Mouse (Mus musculus): ENCODE measurements around the gene Inafm2.

Inafm2 gene

DNA sequence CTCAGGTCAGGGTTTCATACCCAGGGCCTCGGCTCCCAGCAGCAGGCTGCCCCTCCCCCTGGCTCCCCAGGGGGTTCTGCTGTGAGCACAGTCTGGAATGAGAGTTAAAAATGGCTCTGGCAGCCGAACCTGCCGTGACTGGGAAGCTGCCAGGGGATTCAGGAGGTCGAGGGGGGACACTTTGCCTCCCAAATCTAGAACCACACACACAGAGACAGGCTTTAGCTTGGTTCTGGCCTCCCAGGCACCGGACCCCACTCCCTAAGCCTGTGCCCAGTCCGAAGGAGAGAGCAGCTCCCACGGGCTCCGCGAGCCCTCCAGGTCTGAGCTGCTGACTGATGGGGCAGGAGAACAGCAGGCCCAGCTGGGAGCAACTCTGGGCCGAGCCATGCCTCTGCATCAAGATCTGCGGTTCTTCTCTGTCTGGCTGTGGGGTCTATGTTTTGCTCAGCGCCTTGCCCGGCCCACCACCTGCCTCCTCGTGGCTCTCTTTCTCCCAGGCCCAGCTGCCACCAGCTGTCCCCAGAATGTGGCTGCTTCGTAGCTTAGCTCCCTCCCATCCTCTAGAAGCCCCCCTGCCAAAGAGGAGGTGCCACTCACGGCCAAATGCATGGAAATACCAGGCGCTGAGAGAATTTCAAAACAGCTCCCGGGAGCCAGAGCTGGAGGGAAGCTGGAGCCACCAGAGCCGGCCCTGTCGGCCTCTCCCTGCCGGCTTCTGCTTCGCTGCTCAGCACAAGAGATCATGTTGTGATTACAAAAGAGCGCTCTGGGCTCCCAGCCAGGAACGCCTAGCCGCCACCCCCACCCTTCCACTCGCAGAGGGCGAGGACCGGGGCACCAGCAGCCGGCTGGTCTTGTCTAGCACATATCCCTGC lies 16.6 kb downstream of the Inafm2 start, which contains the start of gene Ccdc9b:
Gene Ccdc9b (minus strand): TSS at position 756 of the 878 bp plus-strand sequence.
- ChIA-PET POLR2A (interaction anchor here in 3 of 4 experiments (0.5 to 2.5 kb wide), 22 partner anchors 10 to 582 kb away, joined by 3 to 15 read pairs (median 4); partner anchors contain the start of genes Ankrd63 (in 1 of the 3), Disp2 (in 1 of the 3), Inafm2 (in 1 of the 3) and Ivd (in 1 of the 3)), CTCF (interaction anchor here (0.6 to 4.7 kb wide), 29 partner anchors 10 to 496 kb away, joined by 3 to 38 read pairs (median 4); partner anchors contain the start of genes Inafm2 (in 2 of the 4) and Disp2 (in 1 of the 4))

DNA sequence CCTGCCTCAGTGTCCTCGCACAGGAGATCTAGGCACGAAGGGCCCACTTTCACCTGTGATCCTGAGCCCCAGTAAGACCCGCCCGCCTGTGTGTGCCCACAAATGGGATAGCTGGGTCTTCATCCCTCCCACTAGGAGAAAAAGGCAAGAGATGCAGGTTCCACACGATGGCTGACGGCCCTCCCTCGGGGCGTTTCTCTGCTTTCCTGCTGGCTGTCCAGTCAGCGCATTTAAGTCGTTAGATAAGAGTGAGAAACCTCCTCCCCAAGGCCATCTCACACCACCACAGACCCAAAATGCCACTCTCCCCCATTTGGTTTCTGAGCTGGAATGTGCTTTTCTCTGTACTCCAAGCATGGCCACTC lies 17.2 kb downstream of the Inafm2 start:
- ChIA-PET POLR2A (interaction anchor here in 3 of 4 experiments (0.8 to 2.5 kb wide), 15 partner anchors 11 to 581 kb away, joined by 3 to 15 read pairs (median 4); partner anchors contain the start of genes Disp2 (in 1 of the 3), Inafm2 (in 1 of the 3) and Ivd (in 1 of the 3)), CTCF (interaction anchor here (0.7 to 4.7 kb wide), 25 partner anchors 11 to 276 kb away, joined by 3 to 38 read pairs (median 5); partner anchors contain the start of genes Inafm2 (in 2 of the 4) and Disp2 (in 1 of the 4))

DNA sequence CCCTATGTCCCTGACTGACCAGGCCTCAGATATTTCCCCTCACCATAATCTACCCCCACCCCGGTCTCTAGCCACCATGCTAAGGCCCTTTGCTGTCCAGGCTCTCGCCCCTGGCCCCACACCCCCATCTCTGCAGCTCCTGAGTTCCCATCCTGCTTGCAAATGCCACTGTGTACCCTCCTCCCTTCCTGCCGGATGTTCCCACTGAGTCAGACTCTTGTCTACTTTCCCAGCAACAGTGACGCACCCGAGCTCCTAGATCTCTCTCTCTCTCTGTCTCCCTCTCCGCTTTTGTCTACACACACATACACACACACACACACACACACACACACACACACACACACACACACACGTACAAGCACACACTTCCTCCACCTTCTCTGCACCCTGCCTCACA lies 17.9 kb downstream of the Inafm2 start:
- POLR2A ChIA-PET: interaction anchor here in 3 of 4 experiments (0.6 to 2.5 kb wide), 11 partner anchors 9 to 284 kb away, joined by 3 to 9 read pairs (median 4); partner anchors contain the start of genes Disp2 (in 1 of the 3), Inafm2 (in 1 of the 3) and Ivd (in 1 of the 3)
- CTCF ChIA-PET: interaction anchor here (0.5 to 4.7 kb wide), 35 partner anchors 9 to 495 kb away, joined by 3 to 38 read pairs (median 4); partner anchors contain the start of genes Disp2 (in 1 of the 4) and Inafm2 (in 1 of the 4)

DNA sequence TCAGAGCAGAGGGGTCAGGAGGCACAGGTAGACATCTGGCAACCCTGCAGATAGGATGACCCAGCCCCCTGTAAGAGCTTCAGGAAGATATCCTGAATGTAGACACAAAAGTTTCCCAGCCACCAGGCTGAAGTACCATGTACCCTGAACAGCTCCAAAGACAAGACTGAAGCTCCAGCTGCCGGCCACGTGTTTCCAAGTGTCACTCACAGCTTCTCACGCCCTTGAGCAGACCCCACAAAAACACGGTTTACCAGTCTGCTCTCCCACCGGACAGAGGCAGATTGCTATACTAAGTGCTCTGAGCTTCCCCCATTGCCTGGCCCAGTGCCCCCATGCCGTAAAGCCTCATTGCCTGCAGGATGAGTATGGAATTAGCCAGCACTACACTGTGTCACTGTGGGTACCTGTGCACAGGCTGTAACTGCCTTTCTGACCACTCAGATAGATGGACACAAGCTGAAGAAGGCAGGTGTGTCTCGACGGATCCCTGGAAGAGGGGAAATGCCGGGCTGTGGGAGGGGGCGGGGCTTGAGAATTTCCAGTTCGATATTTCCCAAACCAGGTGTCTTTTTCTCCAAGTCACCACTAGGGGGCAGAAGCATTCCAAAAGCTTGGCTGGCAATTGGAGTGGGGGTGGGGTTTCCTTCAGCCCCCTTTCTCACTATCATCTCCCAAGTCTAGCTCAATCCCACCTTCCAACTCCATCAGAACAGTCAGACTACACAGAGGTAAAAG lies 18.7 kb downstream of the Inafm2 start:
- ChIA-PET POLR2A (interaction anchor here in 3 of 4 experiments (0.5 to 2.5 kb wide), 14 partner anchors 10 to 347 kb away, joined by 3 to 9 read pairs (median 4); partner anchors contain the start of genes Disp2 (in 1 of the 3), Inafm2 (in 1 of the 3), Ivd (in 1 of the 3) and Knstrn (in 1 of the 3)), CTCF (interaction anchor here (0.5 to 4.7 kb wide), 50 partner anchors 9 to 770 kb away, joined by 3 to 38 read pairs (median 4); partner anchors contain the start of genes Disp2 (in 2 of the 4), Inafm2 (in 1 of the 4) and Knstrn (in 1 of the 4))

DNA sequence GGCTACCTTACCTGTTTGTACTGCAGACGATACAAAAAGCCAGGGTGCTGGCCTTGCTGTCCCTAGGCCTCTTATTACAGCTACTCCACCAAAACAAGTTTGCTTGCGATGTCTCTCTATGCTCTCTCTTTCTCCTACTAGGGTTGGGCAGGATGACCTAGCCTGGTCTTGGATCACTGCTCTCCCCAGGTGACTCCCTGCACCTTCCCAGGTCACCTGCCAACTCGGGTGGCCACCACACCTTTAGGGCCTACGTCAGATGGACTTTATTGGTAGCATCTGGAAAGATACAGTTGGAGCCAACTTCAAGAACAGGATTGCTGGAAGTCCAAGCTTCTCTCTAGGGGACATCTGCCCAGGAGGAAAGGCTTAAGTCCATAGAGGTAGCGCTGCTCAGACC lies 19.3 kb downstream of the Inafm2 start:
- ChIA-PET POLR2A (interaction anchor here in 3 of 4 experiments (0.5 to 1.8 kb wide), 7 partner anchors 10 to 347 kb away, joined by 3 to 9 read pairs (median 4); partner anchors contain the start of gene Knstrn (in 1 of the 3)), CTCF (interaction anchor here (0.5 to 4.7 kb wide), 31 partner anchors 9 to 565 kb away, joined by 3 to 38 read pairs (median 5); partner anchors contain the start of genes Disp2 (in 2 of the 4) and Inafm2 (in 1 of the 4))

DNA sequence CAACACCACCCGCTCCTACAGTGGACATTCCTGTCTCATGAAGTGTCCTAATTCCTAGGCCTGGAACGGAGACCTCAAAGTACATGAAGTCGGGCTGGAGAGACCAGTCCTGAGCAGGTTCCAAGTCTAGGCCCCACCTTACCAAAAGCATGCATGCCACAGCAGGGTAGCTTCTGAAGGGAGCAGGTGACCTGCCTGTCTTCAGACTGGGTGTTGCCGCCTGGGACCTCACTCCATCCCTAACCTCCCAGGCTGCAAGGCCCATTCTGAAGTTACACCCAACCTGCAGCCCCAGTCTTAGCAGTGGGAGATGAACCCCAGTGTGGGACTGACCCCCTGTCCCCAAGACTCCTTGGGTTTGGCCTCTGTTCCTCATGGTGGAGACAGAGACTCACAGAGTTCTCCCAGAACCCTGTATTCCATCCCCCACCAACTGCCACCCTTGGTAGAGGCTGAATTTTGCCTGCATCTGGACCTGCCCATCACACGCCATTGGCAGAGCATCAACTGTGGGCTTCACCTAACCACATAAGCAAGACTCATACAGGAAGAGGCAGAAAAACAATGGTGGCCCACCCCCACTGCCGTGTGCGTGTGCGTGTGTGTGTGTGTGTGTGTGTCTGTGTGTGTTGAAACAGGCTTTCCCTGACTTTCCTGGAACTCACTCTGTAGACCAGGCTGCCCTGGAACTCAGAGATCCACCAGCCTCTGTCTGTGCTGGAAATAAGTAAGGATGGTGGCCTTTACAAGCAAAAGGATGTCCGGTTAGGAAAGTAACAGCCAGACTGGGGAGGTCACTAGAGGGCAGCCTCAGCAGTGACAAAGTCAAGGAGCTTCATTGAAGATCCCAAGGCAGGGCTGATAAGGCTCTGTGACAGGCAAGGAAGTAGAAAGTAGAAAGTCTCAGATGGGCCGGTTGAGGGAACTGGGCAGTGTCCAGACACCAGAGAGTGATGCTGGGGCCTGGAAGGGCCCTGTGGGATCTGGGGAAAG lies 20.8 kb downstream of the Inafm2 start:
- ChIA-PET POLR2A (interaction anchor here in 2 of 4 experiments (0.5 to 0.9 kb wide), 2 partner anchors 17 to 428 kb away, joined by 3 to 4 read pairs; no protein-coding TSS in a partner anchor), CTCF (interaction anchor here in 3 of 4 experiments (0.5 to 4.6 kb wide), 10 partner anchors 13 to 569 kb away, joined by 3 to 17 read pairs (median 4); partner anchors contain the start of genes Disp2 (in 1 of the 3) and Knstrn (in 1 of the 3))

DNA sequence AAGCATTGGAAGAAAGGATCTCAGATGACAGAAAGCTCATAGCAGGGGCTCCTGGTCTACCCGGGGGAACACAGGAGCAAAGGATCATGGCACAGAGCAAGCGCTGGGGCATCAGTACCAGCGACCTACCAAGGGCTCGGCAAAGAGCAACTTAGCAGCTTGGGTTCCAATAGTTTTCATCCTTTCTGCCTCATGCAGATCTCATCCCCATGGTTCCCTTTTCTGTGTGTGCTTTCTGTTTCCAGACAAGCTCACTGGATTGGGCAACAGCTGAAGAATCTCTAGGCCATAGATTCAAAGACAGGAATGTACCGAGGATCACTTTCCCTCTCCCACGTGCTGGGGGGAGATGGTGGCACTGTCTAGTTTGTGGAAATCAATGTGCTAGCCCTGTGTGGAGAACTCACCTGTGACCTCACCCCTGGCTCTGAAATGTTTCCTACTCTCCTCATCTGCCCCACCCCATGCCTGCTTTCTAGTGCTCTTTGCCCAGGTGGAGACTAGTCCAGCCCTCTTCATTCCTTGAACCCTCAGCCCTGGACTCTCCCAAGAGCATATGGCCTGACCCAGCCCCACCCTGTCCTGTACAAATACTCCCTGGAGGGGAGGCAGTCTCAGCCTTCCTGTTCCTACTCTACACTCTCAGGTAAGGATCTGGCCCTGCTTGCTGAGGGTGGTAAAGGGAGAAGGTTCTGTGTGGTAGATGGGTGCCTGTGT lies 26.8 kb downstream of the Inafm2 start, which contains the start of gene Phgr1:
Gene Phgr1 (plus strand): TSS at position 612 of the 717 bp plus-strand sequence.
- CTCF ChIA-PET: no interaction called here
- POLR2A ChIA-PET: interaction anchor here in 1 of 4 experiments (1.4 kb wide), 1 partner anchor 12 kb away, joined by 3 read pairs; no protein-coding TSS in a partner anchor

DNA sequence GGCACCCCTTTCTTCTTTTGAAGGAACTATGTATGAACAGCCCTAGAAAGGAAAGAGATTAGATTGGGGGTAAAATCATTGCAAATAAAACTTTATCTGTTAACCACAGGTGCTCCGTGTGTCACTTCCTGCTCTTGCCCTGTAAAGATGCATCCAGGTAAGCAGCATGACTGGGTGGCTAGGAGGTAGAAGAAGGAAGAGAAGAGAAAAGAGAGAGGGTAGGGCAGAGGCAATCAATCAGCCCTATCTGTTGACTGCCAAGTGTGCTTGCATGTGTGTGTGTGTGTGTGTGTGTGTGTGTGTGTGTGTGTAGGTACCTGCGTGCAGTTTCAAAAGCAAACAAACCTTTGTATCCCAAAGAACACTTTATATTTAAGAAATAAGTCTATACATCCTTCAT lies 29.0 kb downstream of the Inafm2 start:
- ChIA-PET CTCF (interaction anchor here in 1 of 4 experiments (1.2 kb wide), 1 partner anchor 10 kb away, joined by 3 read pairs; no protein-coding TSS in a partner anchor), POLR2A (no interaction called here)

DNA sequence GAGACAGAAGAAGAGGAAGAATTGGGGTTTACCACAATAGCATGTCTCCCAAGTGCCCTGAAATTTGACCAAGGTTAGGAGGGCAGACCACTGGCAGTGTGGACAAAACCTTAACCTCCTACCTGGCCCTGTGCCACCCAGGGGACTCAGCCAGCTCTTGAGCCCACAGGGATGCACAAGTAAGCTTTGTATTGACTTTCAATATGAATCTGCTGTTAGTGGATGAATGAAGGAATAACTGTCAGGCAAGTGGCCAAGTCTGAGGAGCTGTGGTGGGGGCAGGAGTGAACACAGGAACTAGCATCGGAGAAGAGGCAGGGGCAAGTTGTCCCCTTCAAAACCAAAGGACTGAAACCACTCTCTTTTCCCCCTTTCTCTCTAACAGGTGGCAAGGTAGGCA lies 29.8 kb downstream of the Inafm2 start:
- POLR2A ChIA-PET: no interaction called here
- CTCF ChIA-PET: interaction anchor here in 1 of 4 experiments (1.2 kb wide), 1 partner anchor 11 kb away, joined by 3 read pairs; no protein-coding TSS in a partner anchor

DNA sequence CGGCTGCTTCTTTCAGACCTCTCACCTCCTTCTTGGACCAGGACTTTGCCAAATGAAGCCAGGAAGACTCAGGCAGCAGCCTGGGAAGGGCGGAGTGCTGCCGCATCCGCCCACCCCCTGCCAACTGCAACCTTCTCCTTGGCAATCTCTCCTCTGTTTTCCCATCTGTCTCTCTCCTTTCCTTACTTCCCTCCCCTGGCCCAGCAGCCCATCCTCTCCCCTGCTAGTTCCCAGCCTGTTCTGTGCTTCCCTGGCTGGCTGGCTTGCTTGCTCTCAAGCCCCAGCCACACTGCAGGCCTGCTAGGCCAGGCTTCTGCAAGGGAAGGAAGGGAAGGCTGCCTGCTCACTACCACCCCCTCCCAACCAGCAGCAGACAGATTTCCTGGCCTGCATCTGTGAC lies 30.3 kb downstream of the Inafm2 start:
- ChIA-PET CTCF (interaction anchor here in 1 of 4 experiments (1.2 kb wide), 1 partner anchor 12 kb away, joined by 3 read pairs; no protein-coding TSS in a partner anchor), POLR2A (no interaction called here)

DNA sequence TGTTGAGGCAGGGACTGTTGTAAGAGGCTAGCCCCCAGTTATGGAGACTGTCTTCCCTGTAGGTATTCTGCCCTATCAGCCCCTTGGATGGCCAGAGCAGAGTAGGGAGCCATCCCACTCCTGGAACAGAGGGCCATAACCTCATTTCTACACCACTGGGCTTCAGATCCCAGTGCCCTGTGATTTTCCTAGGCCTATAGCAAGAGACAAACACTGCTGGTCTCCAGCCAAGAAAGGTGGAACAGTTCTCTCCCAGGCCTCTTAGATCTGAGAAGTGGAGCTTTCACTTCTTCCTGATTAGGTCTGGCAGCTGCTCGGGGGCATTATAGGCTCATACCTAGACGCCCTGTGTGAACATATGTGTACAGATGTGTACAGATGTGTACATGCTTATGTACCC lies 30.7 kb downstream of the Inafm2 start:
- ChIA-PET POLR2A (no interaction called here), CTCF (interaction anchor here in 1 of 4 experiments (1.1 kb wide), 1 partner anchor 15 kb away, joined by 3 read pairs; no protein-coding TSS in a partner anchor)

DNA sequence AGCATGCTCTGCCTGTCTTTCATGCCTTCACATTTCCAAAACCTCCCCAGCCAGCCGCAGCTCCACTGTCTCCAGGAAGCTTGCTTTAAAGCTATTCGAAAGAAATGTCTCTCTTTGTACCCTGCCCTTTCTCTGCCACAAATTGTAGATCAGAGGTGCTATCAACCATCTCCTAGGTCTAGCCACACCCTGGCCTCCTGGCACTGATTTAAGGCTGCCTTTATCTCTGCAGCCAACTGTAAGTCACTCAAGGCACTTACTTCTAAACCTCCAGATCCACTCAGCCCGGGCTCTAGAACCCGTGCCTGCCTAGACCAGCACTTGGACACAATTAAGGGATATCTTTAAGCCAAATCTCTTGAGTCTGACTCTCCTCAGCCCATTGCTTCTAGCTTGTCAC lies 32.9 kb downstream of the Inafm2 start:
- ChIA-PET CTCF (interaction anchor here in 1 of 4 experiments (1.9 to 2.1 kb wide), 2 partner anchors 13 to 15 kb away, joined by 9 to 17 read pairs; partner anchors contain the start of gene Ccdc9b), POLR2A (interaction anchor here in 2 of 4 experiments (0.6 to 1.9 kb wide), 4 partner anchors 10 to 575 kb away, joined by 3 to 4 read pairs (median 4); no protein-coding TSS in a partner anchor)

DNA sequence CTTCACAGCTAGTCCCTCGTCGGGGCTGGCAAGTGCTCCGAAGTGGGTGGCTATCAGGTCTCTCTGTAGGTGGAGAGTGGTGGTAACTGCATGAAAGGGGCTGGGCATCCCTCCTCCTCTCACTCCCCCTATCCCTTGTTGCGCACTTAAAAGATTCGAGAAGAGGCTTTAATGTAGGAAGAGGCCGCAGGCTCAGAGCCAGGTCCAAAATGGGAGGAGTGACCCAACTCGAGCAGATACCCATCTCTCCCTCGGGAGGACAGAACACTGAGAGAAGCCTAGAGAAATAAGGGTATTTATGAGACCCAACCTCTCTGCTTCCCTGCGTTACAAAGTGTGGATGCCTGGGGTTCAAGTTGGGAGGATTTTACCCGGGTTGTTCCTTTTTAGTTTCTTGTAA lies 33.5 kb downstream of the Inafm2 start:
- ChIA-PET POLR2A (interaction anchor here in 2 of 4 experiments (0.6 to 1.9 kb wide), 7 partner anchors 9 to 131 kb away, joined by 3 to 7 read pairs (median 4); partner anchors contain the start of gene Ivd (in 1 of the 2)), CTCF (interaction anchor here in 2 of 4 experiments (0.5 to 2.1 kb wide), 7 partner anchors 12 to 79 kb away, joined by 3 to 17 read pairs (median 4); partner anchors contain the start of gene Ccdc9b (in 1 of the 2))

DNA sequence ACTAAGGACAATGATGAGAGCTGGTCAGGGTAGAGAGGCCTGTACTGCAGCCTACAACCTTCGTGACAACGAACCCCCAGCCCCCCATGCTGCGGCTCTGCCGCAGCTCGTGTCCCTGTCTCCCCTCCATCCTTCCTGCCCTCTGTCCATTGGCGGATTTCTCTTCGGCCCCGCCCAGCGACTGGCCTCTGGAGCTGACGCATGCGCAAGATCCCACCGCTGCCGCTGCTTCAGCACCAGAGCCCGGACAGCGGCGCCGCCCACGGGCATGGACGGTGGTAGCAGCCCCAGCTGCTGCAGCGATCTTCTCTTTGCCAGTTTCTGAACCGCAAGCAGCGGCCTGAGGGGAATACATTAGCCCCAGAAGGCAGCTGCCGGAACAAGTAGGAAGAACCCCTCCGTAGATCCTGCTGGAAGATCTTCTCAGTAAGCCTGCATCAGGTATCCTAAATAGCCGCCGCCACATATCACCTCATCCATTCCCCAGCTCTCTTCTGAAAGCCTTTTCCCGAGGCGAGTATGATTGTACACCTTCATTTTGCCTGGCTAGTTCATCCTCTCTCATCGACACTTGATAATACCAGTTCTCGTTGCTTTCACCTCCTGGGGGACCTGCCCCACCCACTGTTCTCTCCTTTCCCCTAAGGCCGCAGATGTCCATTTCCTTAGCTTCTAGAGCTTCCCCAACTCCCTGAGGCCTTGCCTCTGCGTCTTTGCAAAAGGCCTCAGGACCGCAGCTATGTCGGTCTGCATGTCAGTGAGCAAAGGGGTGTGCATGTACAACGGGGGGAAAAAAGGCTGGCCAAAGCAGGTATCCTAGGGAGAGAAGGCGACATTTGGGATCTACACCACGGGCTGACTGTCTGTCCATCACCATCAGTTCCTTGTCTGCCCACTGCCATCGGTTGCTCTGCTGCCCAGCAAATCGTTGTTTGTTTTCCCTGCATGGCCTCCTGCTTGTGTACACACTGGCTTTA lies 34.2 kb downstream of the Inafm2 start, which contains the start of gene Disp2:
Gene Disp2 (plus strand): TSS at position 216 of the 977 bp plus-strand sequence.
- CTCF ChIA-PET: interaction anchor here in 3 of 4 experiments (0.5 to 2.1 kb wide), 8 partner anchors 9 to 80 kb away, joined by 3 to 17 read pairs (median 4); partner anchors contain the start of gene Ccdc9b (in 1 of the 3)
- POLR2A ChIA-PET: interaction anchor here in 3 of 4 experiments (0.7 to 1.9 kb wide), 9 partner anchors 8 to 134 kb away, joined by 3 to 7 read pairs (median 4); partner anchors contain the start of genes Ivd (in 1 of the 3) and Knstrn (in 1 of the 3)
